Mouse (Mus musculus): ENCODE results near the gene Trpc2. TPM values are rescaled to one million over a fixed set of nuclear protein-coding genes. Genes with fewer than 3 reads are reported as not detected.

Gene Trpc2
- polyA plus RNA-seq, 1 experiment from 2014 or later, result not detected

- H3K4me2 ChIP-seq (ENCODE audit: low read depth, severe bottlenecking), result peak overlapping the region; percentile 77
- ATAC-seq (ENCODE audit: insufficient number of reproducible peaks, low FRiP score, low TSS enrichment, low read depth) (no peak; the same call in 1 of the 2 replicates), DNase-seq (ENCODE audit: low spot score) (no peak)
- peak overlapping the region; percentile 71 for H3K4me3 ChIP-seq (ENCODE audit: low read depth, low read length)
- H3K9me3 ChIP-seq (ENCODE audit: control insufficient read depth, low read length), result no peaks in the 10 kb centered on the region
- WGBS, result under 1% methylated on average over 9 of the region's 9 CpGs
- no peaks in the 10 kb centered on the region; the same call in 1 of the 2 replicates for H3K36me3 ChIP-seq (ENCODE audit: control insufficient read depth, insufficient read depth, low read length)
- H3K27me3 ChIP-seq (ENCODE audit: control insufficient read depth, insufficient read depth, low read length), result no peaks in the 10 kb centered on the region
- peaks cover 11% of the 10 kb centered on the region for H3K4me1 ChIP-seq (ENCODE audit: control insufficient read depth, insufficient read depth, low read length)
- peak overlapping the region; percentile 74 for H3K9ac ChIP-seq (ENCODE audit: low read length)
- no peak overlapping the region for H3K27ac ChIP-seq (replicated peaks; ENCODE audit: low read depth, low read length)
Measured at GRCm38 (mm10) chr7:102064655-102065045, 18.3 kb upstream of the Trpc2 start.

- under 1% methylated on average over 56 of the region's 56 CpGs for WGBS
Measured at GRCm38 (mm10) chr7:102065046-102065891, 17.6 kb upstream of the Trpc2 start, which contains the start of the genes Rnf121, Xndc1 and Xntrpc. Gene Rnf121 (minus strand): TSS chr7:102065469. Gene Xndc1 (plus strand): TSS chr7:102065511. Gene Xntrpc (plus strand): TSS chr7:102065713.

GRCm38 (mm10) chr7:102066363-102066762 lies 16.6 kb upstream of the Trpc2 start:
- no peaks in the 10 kb centered on the region for H3K27me3 ChIP-seq (ENCODE audit: control insufficient read depth, insufficient read depth, low read length)
- H3K4me3 ChIP-seq (ENCODE audit: low read depth, low read length), result peak overlapping the region; percentile 71
- WGBS, result 80% methylated on average over 6 of the region's 6 CpGs
- peaks cover 11% of the 10 kb centered on the region for H3K4me1 ChIP-seq (ENCODE audit: control insufficient read depth, insufficient read depth, low read length)
- no peak overlapping the region for H3K27ac ChIP-seq (replicated peaks; ENCODE audit: low read depth, low read length)
- no peaks in the 10 kb centered on the region for H3K9me3 ChIP-seq (ENCODE audit: control insufficient read depth, low read length)
- H3K36me3 ChIP-seq (ENCODE audit: control insufficient read depth, insufficient read depth, low read length), result no peaks in the 10 kb centered on the region
- DNase-seq (ENCODE audit: low spot score), result no peak
- H3K9ac ChIP-seq (ENCODE audit: low read length), result peak overlapping the region; percentile 74
- peak overlapping the region; percentile 77 for H3K4me2 ChIP-seq (ENCODE audit: low read depth, severe bottlenecking)
- no peak for ATAC-seq (ENCODE audit: insufficient number of reproducible peaks, low FRiP score, low TSS enrichment, low read depth)

More at GRCm38 (mm10) chr7:102065046-102065891, 17.6 kb upstream of the Trpc2 start, which contains the start of the genes Rnf121, Xndc1 and Xntrpc:
- peak; percentile 95 for DNase-seq (ENCODE audit: low spot score)
- H3K36me3 ChIP-seq (ENCODE audit: control insufficient read depth, insufficient read depth, low read length), result no peaks in the 10 kb centered on the region
- H3K4me3 ChIP-seq (ENCODE audit: low read depth, low read length), result peak within 1 kb of the TSS; percentile 71
- H3K9me3 ChIP-seq (ENCODE audit: control insufficient read depth, low read length), result no peaks in the 10 kb centered on the region
- peak within 1 kb of the TSS; percentile 77 for H3K4me2 ChIP-seq (ENCODE audit: low read depth, severe bottlenecking)
- peak; percentile 98 for ATAC-seq (ENCODE audit: insufficient number of reproducible peaks, low FRiP score, low TSS enrichment, low read depth)
- peaks cover 11% of the 10 kb centered on the region for H3K4me1 ChIP-seq (ENCODE audit: control insufficient read depth, insufficient read depth, low read length)
- H3K27ac ChIP-seq (replicated peaks; ENCODE audit: low read depth, low read length), result peak within 1 kb of the TSS; percentile 67; the same call in 1 of the 2 replicates
- no peaks in the 10 kb centered on the region for H3K27me3 ChIP-seq (ENCODE audit: control insufficient read depth, insufficient read depth, low read length)
- H3K9ac ChIP-seq (ENCODE audit: low read length), result peak within 1 kb of the TSS; percentile 74

GRCm38 (mm10) chr7:102076714-102077296 lies 6.1 kb upstream of the Trpc2 start:
- Histone ChIP-seq H3K4me2 (ENCODE audit: low read depth, severe bottlenecking) (no peak overlapping the region), H3K27me3 (ENCODE audit: control insufficient read depth, insufficient read depth, low read length) (no peaks in the 10 kb centered on the region), H3K36me3 (ENCODE audit: control insufficient read depth, insufficient read depth, low read length) (peaks cover 31% of the 10 kb centered on the region), H3K4me3 (ENCODE audit: low read depth, low read length) (no peak overlapping the region), H3K27ac (replicated peaks; ENCODE audit: low read depth, low read length) (no peak overlapping the region), H3K4me1 (ENCODE audit: control insufficient read depth, insufficient read depth, low read length) (no peaks in the 10 kb centered on the region), H3K9ac (ENCODE audit: low read length) (no peak overlapping the region), H3K9me3 (ENCODE audit: control insufficient read depth, low read length) (no peaks in the 10 kb centered on the region)
- no peak for ATAC-seq (ENCODE audit: insufficient number of reproducible peaks, low FRiP score, low TSS enrichment, low read depth)
- no peak for DNase-seq (ENCODE audit: low spot score)
- 87% methylated on average over 7 of the region's 7 CpGs for WGBS

- no peak for DNase-seq (ENCODE audit: low spot score)
- Histone ChIP-seq H3K9me3 (ENCODE audit: control insufficient read depth, low read length) (no peaks in the 10 kb centered on the region), H3K9ac (ENCODE audit: low read length) (no peak overlapping the region), H3K27ac (replicated peaks; ENCODE audit: low read depth, low read length) (no peak overlapping the region), H3K4me1 (ENCODE audit: control insufficient read depth, insufficient read depth, low read length) (no peaks in the 10 kb centered on the region), H3K4me2 (ENCODE audit: low read depth, severe bottlenecking) (no peak overlapping the region), H3K27me3 (ENCODE audit: control insufficient read depth, insufficient read depth, low read length) (no peaks in the 10 kb centered on the region), H3K4me3 (ENCODE audit: low read depth, low read length) (no peak overlapping the region), H3K36me3 (ENCODE audit: control insufficient read depth, insufficient read depth, low read length) (peaks cover 41% of the 10 kb centered on the region)
- 83% methylated on average over 7 of the region's 7 CpGs for WGBS
- no peak for ATAC-seq (ENCODE audit: insufficient number of reproducible peaks, low FRiP score, low TSS enrichment, low read depth)
Measured at GRCm38 (mm10) chr7:102078517-102078916, 4.4 kb upstream of the Trpc2 start.

- no peaks in the 10 kb centered on the region for H3K27me3 ChIP-seq (ENCODE audit: control insufficient read depth, insufficient read depth, low read length)
- no peak overlapping the region for H3K9ac ChIP-seq (ENCODE audit: low read length)
- ATAC-seq (ENCODE audit: insufficient number of reproducible peaks, low FRiP score, low TSS enrichment, low read depth) (no peak), DNase-seq (ENCODE audit: low spot score) (no peak)
- no peak overlapping the region for H3K27ac ChIP-seq (replicated peaks; ENCODE audit: low read depth, low read length)
- no peaks in the 10 kb centered on the region for H3K9me3 ChIP-seq (ENCODE audit: control insufficient read depth, low read length)
- H3K4me1 ChIP-seq (ENCODE audit: control insufficient read depth, insufficient read depth, low read length), result no peaks in the 10 kb centered on the region
- 88% methylated on average over 8 of the region's 8 CpGs for WGBS
- H3K4me2 ChIP-seq (ENCODE audit: low read depth, severe bottlenecking), result no peak overlapping the region
- H3K4me3 ChIP-seq (ENCODE audit: low read depth, low read length), result no peak overlapping the region
- H3K36me3 ChIP-seq (ENCODE audit: control insufficient read depth, insufficient read depth, low read length), result peaks cover 43% of the 10 kb centered on the region
Measured at GRCm38 (mm10) chr7:102080311-102080710, 2.6 kb upstream of the Trpc2 start.

- ATAC-seq (ENCODE audit: insufficient number of reproducible peaks, low FRiP score, low TSS enrichment, low read depth) (no peak), DNase-seq (ENCODE audit: low spot score) (no peak)
- Histone ChIP-seq H3K4me2 (ENCODE audit: low read depth, severe bottlenecking) (no peak overlapping the region), H3K36me3 (ENCODE audit: control insufficient read depth, insufficient read depth, low read length) (peaks cover 39% of the 10 kb centered on the region), H3K4me1 (ENCODE audit: control insufficient read depth, insufficient read depth, low read length) (no peaks in the 10 kb centered on the region), H3K4me3 (ENCODE audit: low read depth, low read length) (no peak overlapping the region), H3K9ac (ENCODE audit: low read length) (no peak overlapping the region), H3K9me3 (ENCODE audit: control insufficient read depth, low read length) (no peaks in the 10 kb centered on the region), H3K27ac (replicated peaks; ENCODE audit: low read depth, low read length) (no peak overlapping the region), H3K27me3 (ENCODE audit: control insufficient read depth, insufficient read depth, low read length) (no peaks in the 10 kb centered on the region)
- WGBS, result 95% methylated on average over 5 of the region's 5 CpGs
Measured at GRCm38 (mm10) chr7:102081784-102082183, 1.1 kb upstream of the Trpc2 start.

- no peaks in the 10 kb centered on the region for H3K4me1 ChIP-seq (ENCODE audit: control insufficient read depth, insufficient read depth, low read length)
- no peak for ATAC-seq (ENCODE audit: insufficient number of reproducible peaks, low FRiP score, low TSS enrichment, low read depth)
- H3K9me3 ChIP-seq (ENCODE audit: control insufficient read depth, low read length), result no peaks in the 10 kb centered on the region
- WGBS, result 91% methylated on average over 26 of the region's 26 CpGs
- no peak for DNase-seq (ENCODE audit: low spot score)
- H3K36me3 ChIP-seq (ENCODE audit: control insufficient read depth, insufficient read depth, low read length), result peaks cover 30% of the 10 kb centered on the region
- H3K27me3 ChIP-seq (ENCODE audit: control insufficient read depth, insufficient read depth, low read length), result no peaks in the 10 kb centered on the region
- H3K27ac ChIP-seq (replicated peaks; ENCODE audit: low read depth, low read length), result no peak overlapping the region
- H3K4me2 ChIP-seq (ENCODE audit: low read depth, severe bottlenecking), result no peak overlapping the region
- H3K9ac ChIP-seq (ENCODE audit: low read length), result no peak overlapping the region
- H3K4me3 ChIP-seq (ENCODE audit: low read depth, low read length), result no peak overlapping the region
Measured at GRCm38 (mm10) chr7:102084041-102084696, 1.3 kb downstream of the Trpc2 start.

Measured in limb, embryonic 11.5 days (tissue).